Mouse (Mus musculus): ENCODE measurements at regions not wholly inside any gene's neighbourhood (a gene's known extent, or its start where the extent isn't known, plus 50 kb on each side); places are given as distances from the start of the nearest gene placed in this dataset.

DNA sequence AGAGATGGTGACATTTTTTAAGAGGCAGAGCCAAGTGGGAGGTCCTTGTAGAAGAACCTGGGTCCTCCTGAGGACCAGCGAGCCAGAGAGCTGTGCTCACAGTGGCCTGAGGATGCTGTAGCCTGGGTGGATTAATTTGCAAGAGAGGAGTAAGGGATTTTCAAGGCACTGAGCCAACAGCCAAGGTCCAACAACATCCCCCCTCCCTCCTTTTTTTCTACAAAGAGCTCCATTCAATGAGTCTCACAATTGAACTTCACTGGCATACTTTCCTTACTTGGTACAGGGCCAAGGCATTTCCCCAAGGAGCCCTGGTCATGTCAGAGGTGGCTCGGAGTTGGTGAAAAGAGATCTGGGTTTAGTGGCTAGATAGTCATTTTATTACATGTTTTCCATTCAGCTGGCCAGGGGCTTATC lies 209.8 kb downstream of the Wdr11 start:
- 45% methylated on average over 2 of the region's 2 CpGs for WGBS
- no peaks in the 10 kb centered on the region for H3K4me1 ChIP-seq (ENCODE audit: control insufficient read depth, insufficient read depth, low read length)
- no peak for DNase-seq

GRCm38 (mm10) chr7:129802168-129802567 lies 210.5 kb downstream of the Wdr11 start:
- no peak for DNase-seq
- TF ChIP-seq CTCF (IDR thresholded peaks at IDR 0.05; ENCODE audit: insufficient read depth, low read length), result no peak
- TF ChIP-seq POLR2A (IDR thresholded peaks at IDR 0.05; ENCODE audit: borderline replicate concordance, extremely low read depth, low read depth, low read length), result no peak
- whole genome bisulfite sequencing, result 60% methylated on average over 6 of the region's 6 CpGs
- Histone ChIP-seq H3K4me3 (replicated peaks; ENCODE audit: extremely low read depth, low read depth, low read length) (no peak overlapping the region), H3K4me1 (ENCODE audit: control insufficient read depth, insufficient read depth, low read length) (no peaks in the 10 kb centered on the region)

More for the DNA sequence above, 209.8 kb downstream of the Wdr11 start:
- H3K4me3 ChIP-seq (replicated peaks; ENCODE audit: extremely low read depth, low read depth, low read length), result no peak overlapping the region
- TF ChIP-seq POLR2A (IDR thresholded peaks at IDR 0.05; ENCODE audit: borderline replicate concordance, extremely low read depth, low read depth, low read length) (no peak), CTCF (IDR thresholded peaks at IDR 0.05; ENCODE audit: insufficient read depth, low read length) (no peak)

GRCm38 (mm10) chr7:129805340-129805739 lies 213.7 kb downstream of the Wdr11 start:
- TF ChIP-seq CTCF (IDR thresholded peaks at IDR 0.05; ENCODE audit: insufficient read depth, low read length) (no peak), POLR2A (IDR thresholded peaks at IDR 0.05; ENCODE audit: borderline replicate concordance, extremely low read depth, low read depth, low read length) (no peak)
- Histone ChIP-seq H3K4me3 (replicated peaks; ENCODE audit: extremely low read depth, low read depth, low read length) (no peak overlapping the region), H3K4me1 (ENCODE audit: control insufficient read depth, insufficient read depth, low read length) (no peaks in the 10 kb centered on the region; the same call in 1 of the 2 replicates)
- WGBS, result 77% methylated on average over 5 of the region's 5 CpGs
- DNase-seq, result no peak

GRCm38 (mm10) chr7:129810141-129810540 lies 218.5 kb downstream of the Wdr11 start:
- WGBS, result 41% methylated on average over 9 of the region's 9 CpGs
- no peak for TF ChIP-seq CTCF (IDR thresholded peaks at IDR 0.05; ENCODE audit: insufficient read depth, low read length)
- TF ChIP-seq POLR2A (IDR thresholded peaks at IDR 0.05; ENCODE audit: borderline replicate concordance, extremely low read depth, low read depth, low read length), result no peak
- no peak for DNase-seq
- H3K4me3 ChIP-seq (replicated peaks; ENCODE audit: extremely low read depth, low read depth, low read length), result no peak overlapping the region
- H3K4me1 ChIP-seq (ENCODE audit: control insufficient read depth, insufficient read depth, low read length), result no peaks in the 10 kb centered on the region; the same call in 1 of the 2 replicates

- DNase-seq, result no peak
- TF ChIP-seq CTCF (IDR thresholded peaks at IDR 0.05; ENCODE audit: insufficient read depth, low read length) (no peak), POLR2A (IDR thresholded peaks at IDR 0.05; ENCODE audit: borderline replicate concordance, extremely low read depth, low read depth, low read length) (no peak)
- Histone ChIP-seq H3K4me3 (replicated peaks; ENCODE audit: extremely low read depth, low read depth, low read length) (no peak overlapping the region), H3K4me1 (ENCODE audit: control insufficient read depth, insufficient read depth, low read length) (no peaks in the 10 kb centered on the region; the same call in 1 of the 2 replicates)
- WGBS, result 60% methylated on average over 4 of the region's 4 CpGs
Measured at GRCm38 (mm10) chr7:129810565-129810964, 218.9 kb downstream of the Wdr11 start.

DNA sequence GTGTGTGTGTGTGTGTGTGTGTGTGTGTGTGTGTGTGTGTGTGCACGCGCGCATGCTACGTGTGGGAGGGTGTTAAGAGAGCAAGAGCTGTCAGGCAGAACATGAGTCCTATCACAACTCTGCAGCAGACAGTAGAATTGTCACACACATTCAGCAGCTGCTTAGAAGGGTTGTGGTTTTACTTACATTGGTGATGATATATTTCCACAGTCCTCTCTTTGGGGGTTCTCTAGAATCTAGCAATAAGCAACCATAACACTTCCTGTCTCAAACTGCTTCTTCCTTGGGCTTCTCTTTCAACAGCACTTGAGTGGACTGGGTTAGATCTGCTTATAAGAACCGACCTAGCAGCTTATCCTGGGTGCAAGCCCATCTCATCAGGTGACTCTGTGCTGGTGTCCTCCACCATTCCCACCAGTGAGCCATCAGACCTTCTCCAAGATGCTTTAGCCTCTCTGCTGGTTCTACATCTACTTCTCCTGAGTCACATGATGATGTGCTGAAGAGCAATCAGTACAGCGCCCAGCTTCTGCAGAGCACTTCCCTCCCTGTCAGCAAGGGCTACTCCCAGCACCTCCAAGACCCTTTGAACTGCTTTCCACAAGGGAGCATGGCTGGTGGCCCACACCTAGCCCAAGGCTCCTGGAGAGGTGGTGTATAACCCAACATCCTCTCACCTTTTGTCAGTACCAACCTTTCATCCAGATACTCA lies 222.6 kb downstream of the Wdr11 start:
- H3K4me1 ChIP-seq (ENCODE audit: control insufficient read depth, insufficient read depth, low read length), result no peaks in the 10 kb centered on the region; the same call in 1 of the 2 replicates
- WGBS, result 71% methylated on average over 6 of the region's 6 CpGs
- TF ChIP-seq CTCF (IDR thresholded peaks at IDR 0.05; ENCODE audit: insufficient read depth, low read length) (no peak), POLR2A (IDR thresholded peaks at IDR 0.05; ENCODE audit: borderline replicate concordance, extremely low read depth, low read depth, low read length) (no peak)
- H3K4me3 ChIP-seq (replicated peaks; ENCODE audit: extremely low read depth, low read depth, low read length), result no peak overlapping the region
- DNase-seq, result no peak

- H3K4me3 ChIP-seq (replicated peaks; ENCODE audit: extremely low read depth, low read depth, low read length), result no peak overlapping the region
- TF ChIP-seq CTCF (IDR thresholded peaks at IDR 0.05; ENCODE audit: insufficient read depth, low read length), result no peak
- no peak for TF ChIP-seq POLR2A (IDR thresholded peaks at IDR 0.05; ENCODE audit: borderline replicate concordance, extremely low read depth, low read depth, low read length)
- no peaks in the 10 kb centered on the region for H3K4me1 ChIP-seq (ENCODE audit: control insufficient read depth, insufficient read depth, low read length)
- WGBS, result 92% methylated on average over 2 of the region's 2 CpGs
- no peak for DNase-seq
Measured at GRCm38 (mm10) chr7:129818833-129819232, 227.2 kb downstream of the Wdr11 start.

- H3K4me1 ChIP-seq (ENCODE audit: control insufficient read depth, insufficient read depth, low read length), result no peaks in the 10 kb centered on the region
- TF ChIP-seq CTCF (IDR thresholded peaks at IDR 0.05; ENCODE audit: insufficient read depth, low read length) (no peak), POLR2A (IDR thresholded peaks at IDR 0.05; ENCODE audit: borderline replicate concordance, extremely low read depth, low read depth, low read length) (no peak)
- H3K4me3 ChIP-seq (replicated peaks; ENCODE audit: extremely low read depth, low read depth, low read length), result no peak overlapping the region
- WGBS, result 76% methylated on average over 5 of the region's 5 CpGs
- DNase-seq, result no peak
Measured at GRCm38 (mm10) chr7:129819651-129820050, 228.0 kb downstream of the Wdr11 start.

DNA sequence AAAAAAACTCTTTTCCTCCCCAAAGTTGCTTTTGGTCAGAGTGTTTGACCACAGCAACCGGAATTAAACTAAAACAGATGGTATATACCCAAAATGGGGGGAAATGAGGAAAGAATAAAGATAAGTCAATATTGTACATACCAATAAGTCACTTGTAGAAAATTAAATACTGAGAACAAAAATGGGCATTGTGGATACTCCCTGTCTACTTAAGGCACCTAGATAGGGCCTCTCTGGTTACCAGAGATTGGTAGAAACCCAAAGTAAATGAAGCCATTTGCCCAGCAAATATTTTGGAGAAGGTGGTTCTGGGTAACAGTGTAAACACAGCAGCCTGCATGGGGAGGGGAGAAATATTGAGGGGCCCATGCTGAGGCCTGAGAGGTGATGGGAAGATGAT lies 237.3 kb downstream of the Wdr11 start:
- no peak for DNase-seq
- Histone ChIP-seq H3K4me3 (replicated peaks; ENCODE audit: extremely low read depth, low read depth, low read length) (no peak overlapping the region), H3K4me1 (ENCODE audit: control insufficient read depth, insufficient read depth, low read length) (no peaks in the 10 kb centered on the region; the same call in 1 of the 2 replicates)
- TF ChIP-seq POLR2A (IDR thresholded peaks at IDR 0.05; ENCODE audit: borderline replicate concordance, extremely low read depth, low read depth, low read length) (no peak), CTCF (IDR thresholded peaks at IDR 0.05; ENCODE audit: insufficient read depth, low read length) (no peak)
- WGBS, result 69% methylated on average over 1 of the region's 1 CpGs

DNA sequence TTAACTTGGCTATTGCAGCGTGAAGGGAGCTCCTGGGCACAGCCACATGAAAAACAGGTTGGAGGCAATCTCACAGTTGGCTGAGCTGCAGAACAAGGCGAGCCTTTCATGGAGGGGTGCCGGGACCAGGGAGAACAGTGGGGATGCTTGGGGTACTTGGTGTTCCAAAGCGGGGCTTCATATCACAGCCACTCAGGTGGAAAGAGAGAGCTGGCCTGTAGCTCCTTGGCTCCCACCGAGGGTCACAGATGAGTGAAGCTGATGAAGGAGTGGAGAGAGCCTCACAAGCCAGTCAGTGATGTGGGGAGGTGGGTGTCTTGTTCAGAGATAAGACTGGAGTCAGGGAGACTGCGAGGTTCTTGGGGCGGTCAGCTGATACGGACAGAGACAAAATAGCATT lies 241.2 kb downstream of the Wdr11 start:
- no peaks in the 10 kb centered on the region; the same call in 1 of the 2 replicates for H3K4me1 ChIP-seq (ENCODE audit: control insufficient read depth, insufficient read depth, low read length)
- 85% methylated on average over 8 of the region's 8 CpGs for WGBS
- TF ChIP-seq POLR2A (IDR thresholded peaks at IDR 0.05; ENCODE audit: borderline replicate concordance, extremely low read depth, low read depth, low read length) (no peak), CTCF (IDR thresholded peaks at IDR 0.05; ENCODE audit: insufficient read depth, low read length) (no peak)
- no peak for DNase-seq
- H3K4me3 ChIP-seq (replicated peaks; ENCODE audit: extremely low read depth, low read depth, low read length), result no peak overlapping the region
